Mouse (Mus musculus) forebrain, embryonic 13.5 days (tissue): ENCODE results near the gene Smim1. TPM values are rescaled to one million over a fixed set of nuclear protein-coding genes. Genes with fewer than 3 reads are reported as not detected.

Source experiments
- ATAC-seq: fragments of 200-750 bp; cut with Nextera tagmentation; 2 replicates; pipeline ENCODE4 v1.8.0; 2017
- H3K27ac ChIP-seq: fragments of 300-500 bp; sonication (generic); 2 replicates; pipeline ENCODE4 v1.5.1; 2015; ENCODE audit warnings: inconsistent platforms, mild to moderate bottlenecking, moderate library complexity
- H3K27me3 ChIP-seq: fragments of 300-500 bp; sonication (generic); 2 replicates; pipeline ENCODE4 v1.6.1; 2015; ENCODE audit warnings: mild to moderate bottlenecking, inconsistent platforms
- H3K36me3 ChIP-seq: fragments of 300-500 bp; sonication (generic); 2 replicates; pipeline ENCODE4 v1.6.1; 2015; ENCODE audit warnings: mild to moderate bottlenecking, inconsistent platforms; ENCODE audit not compliant: poor library complexity, severe bottlenecking
- H3K4me1 ChIP-seq: fragments of 300-500 bp; sonication (generic); 2 replicates; pipeline ENCODE4 v1.6.1; 2015; ENCODE audit warnings: inconsistent platforms
- H3K4me2 ChIP-seq: fragments of 300-500 bp; sonication (generic); 2 replicates; pipeline ENCODE4 v1.6.1; 2015; ENCODE audit warnings: inconsistent platforms, mild to moderate bottlenecking, moderate library complexity
- H3K4me3 ChIP-seq: fragments of 300-500 bp; sonication (generic); 2 replicates; pipeline ENCODE4 v1.5.1; 2015; ENCODE audit warnings: mild to moderate bottlenecking, inconsistent platforms
- H3K9ac ChIP-seq: fragments of 300-500 bp; sonication (generic); 2 replicates; pipeline ENCODE4 v1.6.1; 2015; ENCODE audit warnings: mild to moderate bottlenecking, inconsistent platforms
- H3K9me3 ChIP-seq: fragments of 300-500 bp; sonication (generic); replicated peaks from 2 replicates; pipeline ENCODE4 v1.6.1; 2016; ENCODE audit warnings: inconsistent platforms
- WGBS: fragments of 180-500 bp; shearing (Covaris S2); methylation state at CpG from one replicate; pipeline ENCODE4 v1.1.7; 2015; 5-methylcytosine and 5-hydroxymethylcytosine counted together
- polyA plus RNA-seq: library from polyadenylated mRNA; unstranded; fragments of >200 nt; fragmentation: Nextera tagmentation; extraction: Ambion mirVana; gene quantifications from 2 replicates; pipeline ENCODE4 v1.2.1, GENCODE M21; 2015

The Smim1 gene
- polyA plus RNA-seq, 1 experiment from 2014 or later: 2.2 TPM

DNA sequence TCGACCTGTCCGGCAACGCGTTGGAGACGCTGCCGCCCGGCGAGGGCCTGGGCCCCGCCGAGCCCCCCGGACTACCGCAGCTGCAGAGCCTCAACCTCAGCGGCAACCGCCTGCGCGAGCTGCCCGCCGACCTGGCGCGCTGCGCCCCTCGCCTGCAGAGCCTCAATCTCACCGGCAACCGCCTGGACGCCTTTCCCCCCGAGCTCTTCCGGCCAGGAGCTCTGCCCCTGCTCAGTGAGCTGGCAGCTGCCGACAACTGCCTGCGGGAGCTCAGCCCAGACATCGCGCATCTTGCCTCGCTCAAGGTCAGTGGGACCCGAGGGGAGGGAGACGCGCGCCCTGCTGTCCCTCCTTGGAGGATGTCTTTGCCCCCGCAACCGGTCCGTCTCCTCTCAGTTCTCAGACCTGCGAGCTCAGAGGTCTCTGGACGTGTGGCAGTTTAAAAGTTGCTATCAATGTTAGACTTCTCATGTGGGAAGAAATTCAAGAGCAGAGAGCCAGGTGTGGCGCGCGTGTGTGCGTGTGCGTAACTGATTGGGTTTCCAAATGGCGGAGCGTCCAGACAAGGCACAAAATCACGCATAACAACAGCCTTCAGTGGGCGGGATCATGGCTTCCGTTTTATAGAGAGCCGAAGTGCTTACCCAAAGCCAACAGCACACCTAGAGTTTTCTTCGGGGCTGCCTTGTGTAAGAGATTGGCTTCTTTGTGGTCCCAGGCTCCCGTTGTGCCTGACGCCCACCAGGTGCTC, 13.7 kb downstream of the Smim1 start:
- peaks cover 42% of the 10 kb centered on the region for H3K36me3 ChIP-seq
- H3K27me3 ChIP-seq: no peaks in the 10 kb centered on the region
- H3K9ac ChIP-seq: peak overlapping the region; percentile 97
- ATAC-seq: no peak
- peaks cover 26% of the 10 kb centered on the region for H3K4me1 ChIP-seq
- H3K4me3 ChIP-seq: peak overlapping the region; percentile 100
- no peaks in the 10 kb centered on the region for H3K9me3 ChIP-seq
- H3K4me2 ChIP-seq: peak overlapping the region; percentile 100
- WGBS: 3% methylated on average over 55 of the region's 55 CpGs
- H3K27ac ChIP-seq: peak overlapping the region; percentile 57

DNA sequence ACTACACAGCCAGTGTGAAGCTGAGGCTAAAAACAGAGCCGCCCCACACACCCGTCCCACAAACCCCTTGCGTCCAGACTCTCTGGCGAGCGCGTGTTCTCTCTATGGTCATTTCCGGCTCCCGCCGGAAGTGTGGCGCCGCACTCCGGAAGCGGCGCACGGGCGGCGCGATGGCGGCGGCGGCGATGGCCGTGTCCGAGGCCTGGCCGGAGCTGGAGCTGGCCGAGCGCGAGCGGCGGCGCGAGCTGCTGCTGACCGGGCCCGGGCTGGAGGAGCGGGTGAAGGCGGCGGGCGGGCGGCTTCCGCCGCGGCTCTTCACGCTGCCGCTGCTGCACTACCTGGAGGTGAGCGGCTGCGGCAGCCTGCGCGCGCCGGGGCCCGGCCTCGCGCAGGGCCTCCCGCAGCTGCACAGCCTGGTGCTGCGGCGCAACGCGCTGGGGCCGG, 14.4 kb downstream of the Smim1 start, which contains the start of gene Lrrc47:
Lrrc47 (plus strand) TSS at position 86 of the 444 bp plus-strand sequence.
- Histone ChIP-seq H3K4me2 (peak within 1 kb of the TSS; percentile 100), H3K4me3 (peak within 1 kb of the TSS; percentile 100), H3K9ac (peak within 1 kb of the TSS; percentile 97), H3K36me3 (peaks cover 42% of the 10 kb centered on the region), H3K4me1 (peaks cover 26% of the 10 kb centered on the region), H3K27ac (peak within 1 kb of the TSS; percentile 57), H3K27me3 (no peaks in the 10 kb centered on the region), H3K9me3 (no peaks in the 10 kb centered on the region)
- peak; percentile 95 for ATAC-seq
- under 1% methylated on average over 53 of the region's 59 CpGs for WGBS

DNA sequence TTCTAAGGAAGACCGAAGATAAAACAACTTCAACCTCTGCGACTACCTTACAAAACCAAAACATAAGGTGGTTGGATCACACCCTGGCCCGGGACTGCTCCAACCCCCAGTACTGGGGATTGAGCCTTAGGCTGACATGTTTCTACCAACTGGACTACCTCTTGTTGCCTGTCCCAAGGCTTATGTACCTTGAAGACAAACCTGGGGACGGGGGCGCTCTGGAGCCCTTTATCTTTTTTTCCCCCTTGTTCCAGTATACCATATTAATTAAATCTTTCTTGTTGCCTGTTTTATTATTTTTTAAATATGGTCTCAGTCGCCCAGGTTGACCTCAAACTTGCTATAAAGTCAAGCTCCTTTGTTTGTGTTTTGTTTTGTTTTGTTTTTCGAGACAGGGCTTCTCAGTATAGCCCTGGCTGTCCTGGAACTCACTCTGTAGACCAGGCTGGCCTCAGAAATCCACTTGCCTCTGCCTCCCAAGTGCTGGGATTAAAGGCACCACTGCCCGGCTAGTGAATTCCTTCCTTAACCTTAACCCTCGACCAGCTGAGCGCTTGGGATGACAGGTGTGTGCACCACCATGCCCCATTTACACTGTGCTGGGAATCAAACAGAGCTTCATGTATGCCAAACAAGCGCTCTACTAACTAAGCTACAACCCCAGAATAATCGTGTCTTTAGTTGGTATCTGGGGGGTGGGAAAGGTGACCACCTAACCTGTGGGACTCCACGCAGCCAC, 15.0 kb downstream of the Smim1 start:
- ATAC-seq: no peak; the same call in 1 of the 2 replicates
- 0 out of 2 replicates have a peak overlapping the region, but pooled peaks have one; percentile 42 for H3K27ac ChIP-seq
- 30% methylated on average over 13 of the region's 13 CpGs for WGBS

DNA sequence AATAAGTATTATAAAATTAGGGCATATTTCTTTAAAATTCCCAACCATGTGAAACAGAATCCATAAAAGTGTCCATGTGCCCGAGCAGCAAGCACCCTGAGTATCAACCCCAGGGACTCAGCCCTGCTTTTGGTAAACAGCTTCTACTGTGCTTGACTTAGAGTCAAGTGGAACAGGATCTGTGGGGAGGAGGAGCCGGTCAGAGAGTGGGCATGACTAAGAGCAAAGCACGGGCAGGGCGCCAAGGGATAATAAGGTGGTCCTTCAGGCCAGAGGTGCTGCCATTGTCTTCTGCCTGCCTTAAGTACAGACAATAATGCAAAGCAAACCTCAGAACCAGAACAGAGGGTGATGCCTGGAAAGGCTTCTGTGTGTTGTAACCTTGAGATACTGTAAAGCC, 18.3 kb downstream of the Smim1 start:
- no peak for ATAC-seq
- WGBS: 76% methylated on average over 4 of the region's 4 CpGs
- no peak overlapping the region for H3K9ac ChIP-seq

More for the DNA sequence above, 15.0 kb downstream of the Smim1 start:
- Histone ChIP-seq H3K4me1 (peaks cover 26% of the 10 kb centered on the region), H3K36me3 (peaks cover 42% of the 10 kb centered on the region), H3K9ac (peak overlapping the region; percentile 97), H3K4me3 (peak overlapping the region; percentile 100), H3K27me3 (no peaks in the 10 kb centered on the region), H3K4me2 (peak overlapping the region; percentile 100), H3K9me3 (no peaks in the 10 kb centered on the region)

DNA sequence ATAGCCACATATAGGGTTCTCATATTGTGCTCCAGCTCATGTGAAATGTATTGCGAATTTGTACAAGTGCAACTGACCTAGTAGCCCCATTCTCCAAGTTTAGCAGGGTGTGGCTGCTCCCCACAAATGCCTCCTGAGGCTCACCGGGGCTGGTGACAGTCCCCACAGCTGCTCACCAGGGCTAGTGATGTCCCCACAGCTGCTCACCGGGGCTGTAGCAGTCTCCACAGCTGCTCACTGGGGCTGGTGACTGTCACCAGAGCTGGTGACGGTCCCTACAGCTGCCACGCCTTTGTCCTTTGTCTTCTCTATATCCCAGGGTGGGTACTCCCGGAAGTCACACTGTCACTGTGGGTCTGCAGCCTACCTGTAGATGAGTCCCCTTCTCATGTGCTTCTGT, 19.8 kb downstream of the Smim1 start:
- Histone ChIP-seq H3K9ac (no peak overlapping the region), H3K36me3 (peaks cover 57% of the 10 kb centered on the region), H3K4me1 (peaks cover 5% of the 10 kb centered on the region; the same call in 1 of the 2 replicates), H3K4me2 (no peak overlapping the region), H3K4me3 (no peak overlapping the region), H3K27me3 (no peaks in the 10 kb centered on the region), H3K9me3 (no peaks in the 10 kb centered on the region), H3K27ac (no peak overlapping the region)
- no peak for ATAC-seq
- WGBS: 90% methylated on average over 6 of the region's 6 CpGs

More for the DNA sequence above, 18.3 kb downstream of the Smim1 start:
- Histone ChIP-seq H3K27ac (no peak overlapping the region), H3K9me3 (no peaks in the 10 kb centered on the region), H3K4me1 (peaks cover 12% of the 10 kb centered on the region), H3K4me3 (no peak overlapping the region), H3K36me3 (peaks cover 47% of the 10 kb centered on the region), H3K27me3 (no peaks in the 10 kb centered on the region), H3K4me2 (no peak overlapping the region)

DNA sequence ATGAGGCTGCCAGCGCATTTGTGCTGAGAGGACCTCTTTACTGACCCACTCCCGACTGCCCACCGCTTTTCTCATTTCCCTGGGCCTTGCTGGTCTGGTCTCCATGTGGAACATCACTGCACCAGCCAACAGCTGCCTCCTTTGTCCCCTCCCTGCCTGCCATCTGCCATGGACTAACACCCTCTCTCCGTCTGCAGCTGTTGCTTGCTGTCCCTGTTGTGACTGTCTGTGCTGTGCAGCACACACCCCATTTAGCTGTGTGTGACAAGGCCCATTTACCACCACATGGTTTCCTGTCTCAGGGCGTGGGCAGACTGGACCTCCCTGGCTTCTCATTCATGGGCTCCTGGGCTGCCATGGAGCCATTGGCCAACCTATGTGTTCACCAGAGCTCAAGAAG, 20.5 kb downstream of the Smim1 start:
- 85% methylated on average over 5 of the region's 5 CpGs for WGBS
- Histone ChIP-seq H3K27me3 (no peaks in the 10 kb centered on the region), H3K36me3 (peaks cover 57% of the 10 kb centered on the region), H3K9ac (no peak overlapping the region), H3K4me3 (no peak overlapping the region), H3K9me3 (no peaks in the 10 kb centered on the region), H3K27ac (no peak overlapping the region), H3K4me1 (no peaks in the 10 kb centered on the region), H3K4me2 (no peak overlapping the region)
- ATAC-seq: no peak

DNA sequence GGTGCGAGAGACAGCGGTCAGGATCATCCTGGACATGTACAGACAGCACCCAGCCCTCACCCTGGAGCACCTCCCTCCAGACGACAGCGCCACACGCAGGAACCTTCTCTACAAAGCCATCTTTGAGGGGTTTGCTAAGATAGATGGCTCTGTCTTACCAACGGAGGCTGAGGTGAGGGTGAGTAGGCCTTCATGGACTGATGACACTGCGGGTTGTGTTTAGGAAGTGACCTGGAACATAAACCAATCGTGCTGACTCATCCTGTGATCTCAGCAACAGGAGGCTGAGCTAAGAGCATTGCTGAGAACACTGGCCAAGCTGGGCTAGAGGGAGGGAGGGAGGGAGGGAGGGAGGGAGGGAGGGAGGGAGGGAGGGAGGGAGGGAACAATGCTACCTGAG, 32.5 kb downstream of the Smim1 start:
- no peak overlapping the region for H3K4me2 ChIP-seq
- no peaks in the 10 kb centered on the region for H3K9me3 ChIP-seq
- H3K27ac ChIP-seq: no peak overlapping the region
- H3K9ac ChIP-seq: no peak overlapping the region; the same call in 1 of the 2 replicates
- 96% methylated on average over 8 of the region's 8 CpGs for WGBS
- peaks cover 94% of the 10 kb centered on the region for H3K36me3 ChIP-seq
- no peak for ATAC-seq
- no peaks in the 10 kb centered on the region for H3K4me1 ChIP-seq
- no peaks in the 10 kb centered on the region for H3K27me3 ChIP-seq
- no peak overlapping the region for H3K4me3 ChIP-seq

DNA sequence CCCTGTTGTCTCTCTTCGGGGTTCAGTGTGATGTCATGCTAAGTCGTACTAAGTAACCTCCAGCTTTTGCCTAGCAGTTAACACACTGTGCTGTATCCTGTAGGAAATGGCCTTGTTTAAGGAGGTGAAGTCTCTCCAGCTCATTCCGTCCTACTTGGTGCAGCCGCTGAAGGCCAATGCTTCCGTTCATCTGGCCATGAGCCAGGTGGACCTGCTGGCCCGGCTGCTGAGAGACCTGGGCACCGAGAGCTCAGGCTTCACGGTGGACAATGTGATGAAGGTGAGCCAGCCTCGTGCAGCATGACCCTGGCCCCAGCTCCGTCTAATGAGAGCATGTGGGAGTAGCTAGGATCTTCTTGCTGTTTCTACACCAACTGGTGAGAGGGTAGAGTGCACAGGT, 33.3 kb downstream of the Smim1 start:
- Histone ChIP-seq H3K4me3 (no peak overlapping the region), H3K9ac (no peak overlapping the region), H3K4me1 (no peaks in the 10 kb centered on the region), H3K27me3 (no peaks in the 10 kb centered on the region), H3K27ac (no peak overlapping the region), H3K36me3 (peaks cover 94% of the 10 kb centered on the region), H3K9me3 (no peaks in the 10 kb centered on the region), H3K4me2 (no peak overlapping the region)
- WGBS: 94% methylated on average over 10 of the region's 10 CpGs
- ATAC-seq: no peak

DNA sequence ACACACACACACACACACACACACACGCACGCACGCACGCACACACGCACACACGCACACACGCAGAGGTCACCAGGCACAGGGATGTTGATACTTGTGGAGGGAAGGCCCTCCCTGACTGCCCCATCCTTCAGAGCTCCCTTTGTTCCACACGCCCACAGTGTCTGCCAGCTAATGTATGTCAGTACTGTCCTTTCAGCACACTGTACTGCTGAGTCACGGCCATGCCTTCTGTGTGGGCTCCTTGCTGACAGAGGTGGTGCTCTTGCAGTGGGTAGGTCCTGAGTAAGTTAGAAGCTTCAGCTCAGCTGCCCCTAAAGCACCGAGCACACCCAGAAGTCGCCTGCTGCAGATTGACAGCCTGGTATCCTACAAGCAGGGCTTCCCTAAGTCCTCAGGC, 45.6 kb downstream of the Smim1 start:
- Histone ChIP-seq H3K9me3 (no peaks in the 10 kb centered on the region), H3K4me2 (no peak overlapping the region), H3K27ac (no peak overlapping the region), H3K4me3 (no peak overlapping the region), H3K4me1 (peaks cover 16% of the 10 kb centered on the region), H3K36me3 (peaks cover 66% of the 10 kb centered on the region), H3K9ac (no peak overlapping the region), H3K27me3 (no peaks in the 10 kb centered on the region)
- WGBS: 95% methylated on average over 11 of the region's 11 CpGs
- no peak for ATAC-seq

DNA sequence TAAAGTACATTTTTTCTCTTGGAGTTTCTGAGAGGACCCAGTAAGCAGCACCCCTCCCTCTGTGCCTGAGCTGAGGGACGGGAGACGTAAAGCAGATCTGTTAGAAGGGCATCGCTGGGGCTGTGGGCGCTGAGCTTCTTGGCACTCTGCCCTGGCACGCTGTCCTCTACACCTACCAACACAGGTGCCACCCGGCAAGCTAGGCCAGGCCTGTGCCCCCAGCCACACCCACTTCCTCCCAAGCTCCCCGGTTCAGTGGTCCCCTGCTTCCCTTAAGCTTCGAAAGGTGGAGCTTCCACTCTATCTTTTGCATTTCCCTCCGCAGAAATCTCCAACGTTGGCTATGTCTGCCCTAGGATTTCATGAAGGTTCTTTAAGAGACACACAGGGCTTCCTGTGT, 46.8 kb downstream of the Smim1 start:
- H3K36me3 ChIP-seq: peaks cover 54% of the 10 kb centered on the region
- H3K9me3 ChIP-seq: no peaks in the 10 kb centered on the region
- H3K27me3 ChIP-seq: no peaks in the 10 kb centered on the region
- H3K27ac ChIP-seq: no peak overlapping the region
- no peak for ATAC-seq
- 94% methylated on average over 10 of the region's 10 CpGs for WGBS
- no peak overlapping the region for H3K4me3 ChIP-seq
- H3K4me2 ChIP-seq: no peak overlapping the region
- H3K9ac ChIP-seq: no peak overlapping the region
- H3K4me1 ChIP-seq: peaks cover 16% of the 10 kb centered on the region

DNA sequence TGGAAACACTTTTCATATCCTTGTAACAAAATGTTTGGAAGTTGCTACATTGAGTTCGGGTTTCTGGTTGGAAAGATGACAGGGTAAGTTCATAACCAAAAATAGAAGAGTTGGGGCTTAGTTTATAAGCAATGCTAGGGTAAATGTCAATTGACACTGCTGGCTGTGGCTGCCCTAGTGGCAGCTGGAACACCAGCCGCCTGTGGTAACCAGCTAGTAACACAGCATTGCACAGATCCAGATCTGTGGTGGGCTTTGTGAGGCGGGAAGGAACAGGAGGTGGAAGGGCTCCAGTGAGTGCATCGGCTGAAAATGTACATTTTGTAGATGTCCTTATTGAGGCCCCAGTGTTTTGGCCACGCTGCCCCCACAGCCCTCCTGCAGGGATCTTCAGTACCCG, 50.3 kb downstream of the Smim1 start:
- Histone ChIP-seq H3K4me1 (peaks cover 28% of the 10 kb centered on the region), H3K9me3 (no peaks in the 10 kb centered on the region), H3K36me3 (peaks cover 31% of the 10 kb centered on the region), H3K27ac (no peak overlapping the region), H3K27me3 (no peaks in the 10 kb centered on the region), H3K9ac (peak overlapping the region; percentile 90), H3K4me2 (peak overlapping the region; percentile 97), H3K4me3 (peak overlapping the region; percentile 92)
- ATAC-seq: no peak
- WGBS: 44% methylated on average over 6 of the region's 6 CpGs

DNA sequence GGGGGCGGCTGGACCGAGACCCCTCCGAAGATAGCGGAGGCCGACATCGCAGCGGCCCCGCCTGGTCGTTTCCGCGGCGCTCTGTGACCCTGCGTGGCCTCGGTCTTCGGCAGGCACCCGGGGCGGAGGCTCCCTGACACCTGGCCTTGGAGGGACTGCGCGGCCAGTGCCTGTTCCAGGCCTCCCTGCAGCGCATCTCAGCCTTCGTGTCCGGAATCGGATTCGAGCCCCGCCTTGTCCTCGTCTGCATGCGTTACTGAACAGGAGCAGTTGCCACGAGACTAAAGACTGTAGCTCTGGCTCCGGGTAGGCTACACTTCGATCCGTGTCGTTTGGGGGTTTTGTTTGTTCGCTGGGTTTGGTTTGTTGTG, 50.8 kb downstream of the Smim1 start:
- peak overlapping the region; percentile 92 for H3K4me3 ChIP-seq
- no peaks in the 10 kb centered on the region for H3K9me3 ChIP-seq
- under 1% methylated on average over 30 of the region's 33 CpGs for WGBS
- peaks cover 28% of the 10 kb centered on the region for H3K4me1 ChIP-seq
- H3K27ac ChIP-seq: peak overlapping the region; percentile 69
- peak overlapping the region; percentile 97 for H3K4me2 ChIP-seq
- peak overlapping the region; percentile 90 for H3K9ac ChIP-seq
- H3K36me3 ChIP-seq: peaks cover 31% of the 10 kb centered on the region
- ATAC-seq: peak; percentile 57
- no peaks in the 10 kb centered on the region for H3K27me3 ChIP-seq
